Mouse (Mus musculus) ovary, adult 10 weeks (tissue): Measurements from ENCODE around the gene Ppif. TPM values are rescaled to one million over a fixed set of nuclear protein-coding genes. Genes with fewer than 3 reads are reported as not detected.

ENCODE experiments used
- polyA plus RNA-seq: library from polyadenylated mRNA; stranded (reverse); fragments of 350-450 nt; fragmentation: Illumina TruSeq; extraction: RNeasy Lipid Tissue Mini Kit (QIAGEN cat#74804); gene quantifications from one replicate; pipeline ENCODE4 v1.2.3, GENCODE M21; 2014

The Ppif gene
- 5.4 TPM for polyA plus RNA-seq

GRCm38 (mm10) chr14:25693888-25694568, at the start of gene Ppif:
TSS of gene Ppif (plus strand) at chr14:25694154.

Other genes starting within 250 kb of the Ppif start
- gene Zmiz1, start 235.0 kb upstream of the Ppif start, polyA plus RNA-seq: 33.0 TPM
- gene Zcchc24, start 74.9 kb downstream of the Ppif start, polyA plus RNA-seq: 74.1 TPM
- 13.0 TPM for gene Anxa11, start 148.0 kb downstream of the Ppif start, polyA plus RNA-seq
- gene Plac9a, start 208.9 kb downstream of the Ppif start, polyA plus RNA-seq: not detected
- 16.9 TPM for gene Tmem254a, start 233.5 kb downstream of the Ppif start, polyA plus RNA-seq
- 10.7 TPM for gene Cphx1, start 244.2 kb downstream of the Ppif start, polyA plus RNA-seq